Mouse (Mus musculus) liver, embryonic 11.5 days (tissue): ENCODE measurements around the gene Zmym6. TPM values are rescaled to one million over a fixed set of nuclear protein-coding genes. Genes with fewer than 3 reads are reported as not detected.

Experiments used
- ATAC-seq: fragments of 200-750 bp; cut with Nextera tagmentation; replicated peaks from 2 replicates; pipeline ENCODE4 v1.8.0; 2017; ENCODE audit warnings: moderate number of reproducible peaks, mild to moderate bottlenecking, moderate TSS enrichment, moderate library complexity; ENCODE audit not compliant: low FRiP score
- DNase-seq: peaks from one replicate; pipeline ENCODE4 v3.0.0-alpha.2; 2017; ENCODE audit warnings: low spot score
- H3K27ac ChIP-seq: fragments of 300-500 bp; sonication (generic); 2 replicates; pipeline ENCODE4 v1.5.1; 2014; ENCODE audit warnings: mild to moderate bottlenecking, low read depth, low read length, control low read depth
- H3K27me3 ChIP-seq: fragments of 300-500 bp; sonication (generic); replicated peaks from 2 replicates; pipeline ENCODE4 v1.6.1; 2014; ENCODE audit warnings: low read length, mixed read lengths; ENCODE audit not compliant: control insufficient read depth, insufficient read depth
- H3K36me3 ChIP-seq: fragments of 300-500 bp; sonication (generic); 2 replicates; pipeline ENCODE4 v1.6.1; 2014; ENCODE audit warnings: mild to moderate bottlenecking, low read length, moderate library complexity, mixed read lengths; ENCODE audit not compliant: control insufficient read depth, insufficient read depth
- H3K4me1 ChIP-seq: fragments of 300-500 bp; sonication (generic); replicated peaks from 2 replicates; pipeline ENCODE4 v1.6.1; 2014; ENCODE audit warnings: low read length, mixed read lengths; ENCODE audit not compliant: control insufficient read depth, insufficient read depth
- H3K4me2 ChIP-seq: fragments of 300-500 bp; sonication (generic); 2 replicates; pipeline ENCODE4 v1.6.1; 2014; ENCODE audit warnings: mild to moderate bottlenecking, control low read depth, moderate library complexity
- H3K4me3 ChIP-seq: fragments of 300-500 bp; sonication (generic); 2 replicates; pipeline ENCODE4 v1.5.1; 2014; ENCODE audit warnings: low read depth, low read length, control low read depth
- H3K9ac ChIP-seq: fragments of 300-500 bp; sonication (generic); 2 replicates; pipeline ENCODE4 v1.6.1; 2014; ENCODE audit warnings: low read depth, low read length, control low read depth
- H3K9me3 ChIP-seq: fragments of 300-500 bp; sonication (generic); 2 replicates; pipeline ENCODE4 v1.6.1; 2016; ENCODE audit warnings: low read length, inconsistent platforms, mixed read lengths; ENCODE audit not compliant: control insufficient read depth
- WGBS: fragments of 180-500 bp; shearing (Covaris S2); extraction: QIAGEN DNeasy Blood & Tissue Kit; methylation state at CpG from one replicate; pipeline ENCODE4 v1.1.7; 2014; 5-methylcytosine and 5-hydroxymethylcytosine counted together
- polyA plus RNA-seq: library from polyadenylated mRNA; unstranded; fragments of >200 nt; fragmentation: Nextera tagmentation; extraction: Ambion mirVana; gene quantifications from 2 replicates; pipeline ENCODE4 v1.2.1, GENCODE M21; 2014

Gene Zmym6
- polyA plus RNA-seq = 10.0 and 12.5 TPM in 2 replicates

- Histone ChIP-seq H3K9me3 (no peaks in the 10 kb centered on the region), H3K4me3 (peak within 1 kb of the TSS; percentile 69), H3K9ac (peak within 1 kb of the TSS; percentile 69), H3K4me2 (peak within 1 kb of the TSS; percentile 78), H3K27me3 (no peaks in the 10 kb centered on the region), H3K36me3 (no peaks in the 10 kb centered on the region), H3K27ac (peak within 1 kb of the TSS; percentile 72), H3K4me1 (0 out of 2 replicates have a peak, but pooled peaks cover 4% of the 10 kb centered on the region)
- under 1% methylated on average over 46 of the region's 46 CpGs for WGBS
- DNase-seq (peak; percentile 98), ATAC-seq (peak; percentile 95)
Observed at GRCm38 (mm10) chr4:127076875-127077548, at the start of gene Zmym6. TSS of gene Zmym6 (plus strand) at chr4:127077383.

DNA sequence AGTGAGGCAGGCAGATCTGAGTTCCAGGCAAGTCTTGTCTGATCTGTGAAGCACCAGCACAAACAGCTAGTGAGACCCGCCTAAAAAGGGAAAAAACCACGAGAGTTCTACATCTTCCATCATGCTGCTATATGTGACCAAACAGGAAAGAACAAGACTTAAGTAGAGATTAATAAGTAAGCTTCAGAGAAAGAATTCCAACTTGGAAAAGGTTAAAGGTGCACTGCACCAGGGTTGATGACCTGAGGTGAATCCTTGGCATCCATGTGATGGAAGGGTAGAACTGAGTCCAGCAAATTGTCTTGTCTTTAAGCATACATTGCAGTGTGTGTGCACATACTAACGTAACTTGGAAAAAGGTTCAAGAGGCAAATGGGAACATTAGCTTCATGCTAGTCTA is 40.0 kb upstream of the Zmym6 start:
- H3K9me3 ChIP-seq = no peaks in the 10 kb centered on the region
- no peaks in the 10 kb centered on the region for H3K4me1 ChIP-seq
- peaks cover 45% of the 10 kb centered on the region for H3K36me3 ChIP-seq
- no peak overlapping the region for H3K4me2 ChIP-seq
- no peak overlapping the region for H3K9ac ChIP-seq
- no peak for ATAC-seq
- DNase-seq = no peak
- WGBS = 85% methylated on average over 3 of the region's 3 CpGs
- H3K27me3 ChIP-seq = no peaks in the 10 kb centered on the region
- no peak overlapping the region for H3K4me3 ChIP-seq
- H3K27ac ChIP-seq = no peak overlapping the region

DNA sequence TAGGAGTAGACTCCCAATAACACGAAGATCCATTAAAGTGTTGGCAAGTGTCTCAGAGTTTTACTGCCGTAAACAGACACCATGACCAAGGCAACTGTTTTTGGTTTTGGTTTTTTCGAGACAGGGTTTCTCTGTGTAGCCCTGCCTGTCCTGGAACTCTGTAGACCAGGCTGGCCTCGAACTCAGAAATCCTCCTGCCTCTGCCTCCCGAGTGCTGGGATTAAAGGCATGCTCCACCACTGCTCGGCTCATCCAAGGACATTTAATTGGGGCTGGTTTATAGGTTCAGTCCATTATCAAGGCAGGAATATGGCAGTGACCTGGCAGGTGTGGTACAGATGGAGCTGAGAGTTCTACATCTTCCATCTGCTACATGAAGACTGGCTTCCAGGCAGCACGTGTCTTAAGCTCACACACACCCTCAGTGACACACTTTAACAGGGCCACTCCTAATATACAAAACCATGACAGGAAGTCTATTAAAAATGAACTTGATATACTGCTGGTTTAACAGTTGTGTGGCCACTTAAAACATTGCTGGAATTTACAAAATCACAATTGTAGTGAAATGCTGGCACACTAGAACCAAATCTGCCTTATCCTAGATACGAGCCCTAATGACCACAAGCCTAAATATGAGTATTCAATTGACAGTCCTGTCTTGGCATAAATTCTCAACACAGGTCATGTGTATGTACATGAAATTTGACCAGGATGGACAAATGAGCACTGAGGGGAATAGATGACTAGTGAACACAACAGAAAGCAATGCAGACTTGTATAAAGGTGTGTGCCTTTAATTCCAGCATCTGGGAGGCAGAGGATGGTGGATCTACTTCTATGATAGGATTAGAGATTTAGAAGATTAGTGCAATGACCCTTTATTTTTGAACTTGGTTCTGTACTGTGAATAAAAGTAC is 39.0 kb upstream of the Zmym6 start:
- Histone ChIP-seq H3K9me3 (no peaks in the 10 kb centered on the region), H3K9ac (no peak overlapping the region), H3K36me3 (peaks cover 38% of the 10 kb centered on the region), H3K4me3 (no peak overlapping the region), H3K4me1 (no peaks in the 10 kb centered on the region), H3K4me2 (no peak overlapping the region), H3K27ac (no peak overlapping the region), H3K27me3 (no peaks in the 10 kb centered on the region)
- 80% methylated on average over 8 of the region's 8 CpGs for WGBS
- DNase-seq (no peak), ATAC-seq (peak; percentile 27)

GRCm38 (mm10) chr4:127038828-127039349 is 38.3 kb upstream of the Zmym6 start:
- Histone ChIP-seq H3K27ac (no peak overlapping the region), H3K27me3 (no peaks in the 10 kb centered on the region), H3K4me3 (no peak overlapping the region), H3K4me2 (no peak overlapping the region), H3K9ac (no peak overlapping the region), H3K4me1 (no peaks in the 10 kb centered on the region), H3K9me3 (no peaks in the 10 kb centered on the region), H3K36me3 (peaks cover 31% of the 10 kb centered on the region)
- DNase-seq (no peak), ATAC-seq (peak; percentile 11; the same call in 1 of the 2 replicates)
- 91% methylated on average over 3 of the region's 3 CpGs for WGBS

GRCm38 (mm10) chr4:127039871-127040483 is 37.2 kb upstream of the Zmym6 start:
- DNase-seq (no peak), ATAC-seq (no peak)
- no peak overlapping the region for H3K4me2 ChIP-seq
- no peaks in the 10 kb centered on the region for H3K9me3 ChIP-seq
- no peaks in the 10 kb centered on the region for H3K27me3 ChIP-seq
- H3K9ac ChIP-seq = no peak overlapping the region
- H3K4me1 ChIP-seq = no peaks in the 10 kb centered on the region
- WGBS = 76% methylated on average over 3 of the region's 3 CpGs
- no peak overlapping the region for H3K27ac ChIP-seq
- no peak overlapping the region for H3K4me3 ChIP-seq
- peaks cover 22% of the 10 kb centered on the region for H3K36me3 ChIP-seq

DNA sequence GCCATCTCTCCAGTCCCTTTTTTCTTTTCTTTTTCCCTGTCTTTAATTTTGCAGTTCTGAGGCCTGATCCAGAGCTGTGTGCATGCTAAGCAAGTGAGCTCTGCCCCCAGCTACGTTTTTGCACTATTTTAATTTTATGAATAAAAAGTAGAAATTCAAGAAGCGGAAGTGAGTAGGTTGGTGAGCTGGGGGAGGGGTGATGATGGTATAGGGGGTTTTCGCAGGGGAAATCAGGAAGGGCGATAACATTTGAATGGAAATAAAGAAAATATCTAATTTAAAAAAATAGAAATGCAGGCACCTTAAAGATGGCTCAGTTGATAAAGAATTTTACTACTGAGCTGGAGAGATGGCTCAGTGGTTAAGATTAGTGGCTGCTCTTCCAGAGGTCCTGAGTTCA is 33.6 kb upstream of the Zmym6 start:
- no peaks in the 10 kb centered on the region for H3K27me3 ChIP-seq
- no peak overlapping the region for H3K4me2 ChIP-seq
- H3K4me1 ChIP-seq = no peaks in the 10 kb centered on the region
- no peaks in the 10 kb centered on the region for H3K9me3 ChIP-seq
- H3K27ac ChIP-seq = no peak overlapping the region
- WGBS = 79% methylated on average over 4 of the region's 4 CpGs
- H3K9ac ChIP-seq = no peak overlapping the region
- H3K36me3 ChIP-seq = peaks cover 8% of the 10 kb centered on the region
- no peak overlapping the region for H3K4me3 ChIP-seq
- ATAC-seq = no peak
- DNase-seq = no peak

DNA sequence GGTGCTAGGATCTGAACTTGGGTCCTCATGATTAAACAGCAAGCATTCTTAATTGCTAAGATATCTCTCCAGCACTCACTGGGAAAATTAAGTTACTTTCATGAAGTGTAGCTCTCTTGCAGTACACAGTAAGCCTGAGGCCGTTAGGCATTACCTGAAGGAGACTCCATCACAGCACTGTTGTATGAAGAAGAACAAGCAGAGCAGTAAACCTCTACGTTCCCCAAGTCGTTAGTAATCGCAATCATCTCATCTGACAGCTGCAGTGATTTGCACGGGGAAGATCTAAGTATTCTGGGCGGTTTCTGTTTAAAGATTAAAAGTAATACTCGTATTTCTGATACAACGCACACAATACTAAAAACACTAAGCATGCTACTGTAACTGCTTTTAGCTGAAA is 26.1 kb upstream of the Zmym6 start:
- no peak overlapping the region for H3K4me2 ChIP-seq
- no peaks in the 10 kb centered on the region for H3K27me3 ChIP-seq
- no peak overlapping the region for H3K4me3 ChIP-seq
- H3K27ac ChIP-seq = no peak overlapping the region
- no peak for DNase-seq
- H3K4me1 ChIP-seq = no peaks in the 10 kb centered on the region
- ATAC-seq = no peak
- H3K9me3 ChIP-seq = no peaks in the 10 kb centered on the region
- 86% methylated on average over 8 of the region's 8 CpGs for WGBS
- peaks cover 23% of the 10 kb centered on the region for H3K36me3 ChIP-seq
- H3K9ac ChIP-seq = no peak overlapping the region

GRCm38 (mm10) chr4:127053071-127053470 is 24.1 kb upstream of the Zmym6 start:
- Histone ChIP-seq H3K27me3 (no peaks in the 10 kb centered on the region), H3K4me2 (no peak overlapping the region), H3K9ac (no peak overlapping the region), H3K4me3 (no peak overlapping the region), H3K36me3 (peaks cover 31% of the 10 kb centered on the region), H3K4me1 (no peaks in the 10 kb centered on the region), H3K27ac (no peak overlapping the region), H3K9me3 (no peaks in the 10 kb centered on the region)
- 87% methylated on average over 5 of the region's 5 CpGs for WGBS
- DNase-seq (no peak), ATAC-seq (no peak)
